Mouse (Mus musculus) embryonic facial prominence, embryonic 10.5 days (tissue): ENCODE data around the gene Cramp1l. TPM values are rescaled to one million over a fixed set of nuclear protein-coding genes. Genes with fewer than 3 reads are reported as not detected.
"Not testable (repeated sequence)": the region's sequence is repeated elsewhere in the genome, so short reads cannot be mapped to it uniquely, and the experiment has no call there.

Experiments
- DNase-seq: peaks from one replicate; pipeline ENCODE4 v3.0.0-alpha.2; 2017; ENCODE audit warnings: low spot score
- H3K27ac ChIP-seq: fragments of 300-500 bp; sonication (generic); replicated peaks from 2 replicates; pipeline ENCODE4 v1.5.1; 2016; ENCODE audit warnings: mild to moderate bottlenecking
- H3K27me3 ChIP-seq: fragments of 300-500 bp; sonication (generic); replicated peaks from 2 replicates; pipeline ENCODE4 v1.6.1; 2016; ENCODE audit warnings: low read depth, mild to moderate bottlenecking; ENCODE audit not compliant: poor library complexity, severe bottlenecking
- H3K36me3 ChIP-seq: fragments of 300-500 bp; sonication (generic); replicated peaks from 2 replicates; pipeline ENCODE4 v1.6.1; 2016; ENCODE audit warnings: mild to moderate bottlenecking, moderate library complexity
- H3K4me1 ChIP-seq: fragments of 300-500 bp; sonication (generic); 2 replicates; pipeline ENCODE4 v1.6.1; 2016
- H3K4me3 ChIP-seq: fragments of 300-500 bp; sonication (generic); 2 replicates; pipeline ENCODE4 v1.5.1; 2016; ENCODE audit warnings: mild to moderate bottlenecking, moderate library complexity
- H3K9me3 ChIP-seq: fragments of 300-500 bp; sonication (generic); 2 replicates; pipeline ENCODE4 v1.6.1; 2016; ENCODE audit warnings: mild to moderate bottlenecking
- WGBS: fragments of 180-500 bp; shearing (Covaris S2); methylation state at CpG from one replicate; pipeline ENCODE4 v1.1.7; 2016; 5-methylcytosine and 5-hydroxymethylcytosine counted together
- polyA plus RNA-seq: library from polyadenylated mRNA; unstranded; fragments of >200 nt; fragmentation: Nextera tagmentation; extraction: Ambion mirVana; gene quantifications from 2 replicates; pipeline ENCODE4 v1.2.1, GENCODE M21; 2016

Cramp1l gene
- polyA plus RNA-seq, 1 experiment from 2014 or later = 8.3 TPM

GRCm38 (mm10) chr17:24948204-24948603 is 67.4 kb downstream of the Cramp1l start:
- Histone ChIP-seq H3K27ac (no peak overlapping the region), H3K4me3 (no peak overlapping the region), H3K4me1 (no peaks in the 10 kb centered on the region), H3K36me3 (peaks cover 100% of the 10 kb centered on the region), H3K27me3 (no peaks in the 10 kb centered on the region), H3K9me3 (no peaks in the 10 kb centered on the region)
- no peak for DNase-seq
- WGBS = 97% methylated on average over 5 of the region's 5 CpGs

GRCm38 (mm10) chr17:24943589-24943988 is 72.0 kb downstream of the Cramp1l start:
- not testable (repeated sequence) for H3K9me3 ChIP-seq, H3K27me3 ChIP-seq, H3K27ac ChIP-seq, H3K4me1 ChIP-seq, H3K4me3 ChIP-seq, DNase-seq
- WGBS = 96% methylated on average over 1 of the region's 1 CpGs
- H3K36me3 ChIP-seq = peaks cover 76% of the 10 kb centered on the region

GRCm38 (mm10) chr17:24943036-24943435 is 72.6 kb downstream of the Cramp1l start:
- Histone ChIP-seq H3K4me1 (no peaks in the 10 kb centered on the region), H3K36me3 (peaks cover 70% of the 10 kb centered on the region), H3K9me3 (no peaks in the 10 kb centered on the region), H3K27ac (no peak overlapping the region), H3K27me3 (no peaks in the 10 kb centered on the region), H3K4me3 (no peak overlapping the region)
- no peak for DNase-seq
- 91% methylated on average over 7 of the region's 7 CpGs for WGBS

- H3K4me3 ChIP-seq, DNase-seq: not testable (repeated sequence)
- peaks cover 64% of the 10 kb centered on the region for H3K36me3 ChIP-seq
Observed at GRCm38 (mm10) chr17:24942453-24942852, 73.1 kb downstream of the Cramp1l start.

GRCm38 (mm10) chr17:24937266-24937665 is 78.3 kb downstream of the Cramp1l start:
- peaks cover 33% of the 10 kb centered on the region for H3K36me3 ChIP-seq
- WGBS = 46% methylated on average over 6 of the region's 6 CpGs
- peak overlapping the region; percentile 94 for H3K4me3 ChIP-seq
- peaks cover 16% of the 10 kb centered on the region for H3K4me1 ChIP-seq
- H3K9me3 ChIP-seq = no peaks in the 10 kb centered on the region
- no peak for DNase-seq
- peak overlapping the region; percentile 90 for H3K27ac ChIP-seq
- no peaks in the 10 kb centered on the region for H3K27me3 ChIP-seq

More at GRCm38 (mm10) chr17:24942453-24942852, 73.1 kb downstream of the Cramp1l start:
- not testable (repeated sequence) for H3K27ac ChIP-seq, H3K9me3 ChIP-seq, H3K27me3 ChIP-seq, H3K4me1 ChIP-seq
- WGBS = 34% methylated on average over 2 of the region's 2 CpGs

GRCm38 (mm10) chr17:24936259-24937237 is 79.0 kb downstream of the Cramp1l start, which contains the start of gene Mapk8ip3:
Gene Mapk8ip3, minus strand, starts transcription at chr17:24936977.
- H3K27me3 ChIP-seq = no peaks in the 10 kb centered on the region
- peak within 1 kb of the TSS; percentile 90 for H3K27ac ChIP-seq
- under 1% methylated on average over 78 of the region's 78 CpGs for WGBS
- H3K4me1 ChIP-seq = peaks cover 16% of the 10 kb centered on the region
- H3K36me3 ChIP-seq = peaks cover 33% of the 10 kb centered on the region
- peak within 1 kb of the TSS; percentile 94 for H3K4me3 ChIP-seq
- no peaks in the 10 kb centered on the region for H3K9me3 ChIP-seq
- DNase-seq = peak; percentile 95

- H3K27me3 ChIP-seq = no peaks in the 10 kb centered on the region
- no peak for DNase-seq
- H3K36me3 ChIP-seq = peaks cover 32% of the 10 kb centered on the region
- peak overlapping the region; percentile 90 for H3K27ac ChIP-seq
- H3K9me3 ChIP-seq = no peaks in the 10 kb centered on the region
- H3K4me1 ChIP-seq = peaks cover 16% of the 10 kb centered on the region
- H3K4me3 ChIP-seq = peak overlapping the region; percentile 94
Observed at GRCm38 (mm10) chr17:24935666-24936065, 79.9 kb downstream of the Cramp1l start.

- WGBS = 86% methylated on average over 4 of the region's 4 CpGs
- Histone ChIP-seq H3K4me3 (peak overlapping the region; percentile 94), H3K36me3 (peaks cover 32% of the 10 kb centered on the region), H3K9me3 (no peaks in the 10 kb centered on the region), H3K4me1 (peaks cover 16% of the 10 kb centered on the region), H3K27ac (no peak overlapping the region), H3K27me3 (no peaks in the 10 kb centered on the region)
- DNase-seq = no peak
Observed at GRCm38 (mm10) chr17:24934926-24935325, 80.7 kb downstream of the Cramp1l start.

- Histone ChIP-seq H3K27ac (no peak overlapping the region), H3K4me3 (no peak overlapping the region), H3K4me1 (peaks cover 16% of the 10 kb centered on the region), H3K9me3 (no peaks in the 10 kb centered on the region), H3K27me3 (no peaks in the 10 kb centered on the region), H3K36me3 (peaks cover 44% of the 10 kb centered on the region)
- 88% methylated on average over 4 of the region's 4 CpGs for WGBS
- no peak for DNase-seq
Observed at GRCm38 (mm10) chr17:24933163-24933562, 82.4 kb downstream of the Cramp1l start.

GRCm38 (mm10) chr17:24932431-24932830 is 83.2 kb downstream of the Cramp1l start:
- DNase-seq = no peak
- Histone ChIP-seq H3K27me3 (no peaks in the 10 kb centered on the region), H3K36me3 (peaks cover 51% of the 10 kb centered on the region), H3K9me3 (no peaks in the 10 kb centered on the region), H3K4me3 (no peak overlapping the region), H3K4me1 (peaks cover 16% of the 10 kb centered on the region), H3K27ac (no peak overlapping the region)
- 91% methylated on average over 4 of the region's 4 CpGs for WGBS

- WGBS = 93% methylated on average over 1 of the region's 1 CpGs
- H3K36me3 ChIP-seq = peaks cover 78% of the 10 kb centered on the region
Observed at GRCm38 (mm10) chr17:24929506-24929905, 86.1 kb downstream of the Cramp1l start.

GRCm38 (mm10) chr17:24923246-24923645 is 92.3 kb downstream of the Cramp1l start:
- no peaks in the 10 kb centered on the region for H3K4me1 ChIP-seq
- peaks cover 99% of the 10 kb centered on the region for H3K36me3 ChIP-seq
- WGBS = 90% methylated on average over 1 of the region's 1 CpGs
- no peaks in the 10 kb centered on the region for H3K27me3 ChIP-seq
- no peak overlapping the region for H3K4me3 ChIP-seq
- DNase-seq = no peak
- H3K27ac ChIP-seq = no peak overlapping the region
- H3K9me3 ChIP-seq = no peaks in the 10 kb centered on the region

More at GRCm38 (mm10) chr17:24929506-24929905, 86.1 kb downstream of the Cramp1l start:
- peaks cover under 1% of the 10 kb centered on the region; the same call in 1 of the 2 replicates for H3K4me1 ChIP-seq
- no peak overlapping the region for H3K27ac ChIP-seq
- H3K4me3 ChIP-seq = no peak overlapping the region
- H3K27me3 ChIP-seq = no peaks in the 10 kb centered on the region
- no peak for DNase-seq
- no peaks in the 10 kb centered on the region for H3K9me3 ChIP-seq

GRCm38 (mm10) chr17:24913984-24914383 is 101.6 kb downstream of the Cramp1l start:
- Histone ChIP-seq H3K9me3 (no peaks in the 10 kb centered on the region), H3K4me3 (no peak overlapping the region), H3K27ac (no peak overlapping the region), H3K4me1 (no peaks in the 10 kb centered on the region), H3K27me3 (no peaks in the 10 kb centered on the region), H3K36me3 (peaks cover 100% of the 10 kb centered on the region)
- DNase-seq = no peak
